Mouse (Mus musculus) forebrain, embryonic 11.5 days (tissue): Measurements from ENCODE around the gene Arid5b. TPM values are rescaled to one million over a fixed set of nuclear protein-coding genes. Genes with fewer than 3 reads are reported as not detected.

Experiments used
- ATAC-seq: fragments of 200-750 bp; cut with Nextera tagmentation; replicated peaks from 2 replicates; pipeline ENCODE4 v1.8.0; 2017; ENCODE audit warnings: moderate TSS enrichment; ENCODE audit not compliant: low FRiP score
- DNase-seq: peaks from one replicate; pipeline ENCODE4 v3.0.0-alpha.2; 2017; ENCODE audit warnings: low spot score
- H3K27ac ChIP-seq: fragments of 300-500 bp; sonication (generic); 2 replicates; pipeline ENCODE4 v1.5.1; 2014; ENCODE audit warnings: low read depth, low read length
- H3K27me3 ChIP-seq: fragments of 300-500 bp; sonication (generic); 2 replicates; pipeline ENCODE4 v1.6.1; 2014; ENCODE audit warnings: mild to moderate bottlenecking, low read length, mixed read lengths; ENCODE audit not compliant: control insufficient read depth, insufficient read depth
- H3K36me3 ChIP-seq: fragments of 300-500 bp; sonication (generic); 2 replicates; pipeline ENCODE4 v1.6.1; 2014; ENCODE audit warnings: mild to moderate bottlenecking, low read length, moderate library complexity, mixed read lengths; ENCODE audit not compliant: control insufficient read depth, insufficient read depth
- H3K4me1 ChIP-seq: fragments of 300-500 bp; sonication (generic); replicated peaks from 2 replicates; pipeline ENCODE4 v1.6.1; 2014; ENCODE audit warnings: low read length, mixed read lengths; ENCODE audit not compliant: control insufficient read depth, insufficient read depth
- H3K4me2 ChIP-seq: fragments of 300-500 bp; sonication (generic); 2 replicates; pipeline ENCODE4 v1.6.1; 2014; ENCODE audit warnings: low read depth, mild to moderate bottlenecking, low read length, moderate library complexity, mixed read lengths; ENCODE audit not compliant: severe bottlenecking
- H3K4me3 ChIP-seq: fragments of 300-500 bp; sonication (generic); 2 replicates; pipeline ENCODE4 v1.5.1; 2014; ENCODE audit warnings: low read depth, low read length
- H3K9ac ChIP-seq: fragments of 300-500 bp; sonication (generic); 2 replicates; pipeline ENCODE4 v1.6.1; 2014; ENCODE audit warnings: low read length
- H3K9me3 ChIP-seq: fragments of 300-500 bp; sonication (generic); 2 replicates; pipeline ENCODE4 v1.6.1; 2016; ENCODE audit warnings: low read length, mixed read lengths; ENCODE audit not compliant: control insufficient read depth
- WGBS: fragments of 180-500 bp; shearing (Covaris S2); extraction: QIAGEN DNeasy Blood & Tissue Kit; methylation state at CpG from one replicate; pipeline ENCODE4 v1.1.7; 2014; 5-methylcytosine and 5-hydroxymethylcytosine counted together
- polyA plus RNA-seq: library from polyadenylated mRNA; unstranded; fragments of >200 nt; fragmentation: Nextera tagmentation; extraction: Ambion mirVana; gene quantifications from 2 replicates; pipeline ENCODE4 v1.2.1, GENCODE M21; 2014

Arid5b gene
- polyA plus RNA-seq, 1 experiment from 2014 or later = 17.1 TPM

GRCm38 (mm10) chr10:68048641-68049305, 229.8 kb downstream of the Arid5b start:
- Histone ChIP-seq H3K9ac (no peak overlapping the region), H3K9me3 (no peaks in the 10 kb centered on the region), H3K4me3 (no peak overlapping the region), H3K36me3 (no peaks in the 10 kb centered on the region; the same call in 1 of the 2 replicates), H3K4me1 (no peaks in the 10 kb centered on the region), H3K4me2 (no peak overlapping the region), H3K27ac (no peak overlapping the region), H3K27me3 (no peaks in the 10 kb centered on the region)
- ATAC-seq = no peak
- no peak for DNase-seq
- WGBS = 88% methylated on average over 8 of the region's 8 CpGs

- no peak for DNase-seq
- 62% methylated on average over 8 of the region's 8 CpGs for WGBS
These were observed 233.7 kb downstream of the Arid5b start for GRCm38 (mm10) chr10:68044864-68045263.

GRCm38 (mm10) chr10:68043973-68044372, 234.6 kb downstream of the Arid5b start:
- no peak overlapping the region for H3K27ac ChIP-seq
- H3K36me3 ChIP-seq = peaks cover 4% of the 10 kb centered on the region; the same call in 1 of the 2 replicates
- H3K4me1 ChIP-seq = 0 out of 2 replicates have a peak, but pooled peaks cover 1% of the 10 kb centered on the region
- 32% methylated on average over 6 of the region's 6 CpGs for WGBS
- no peak for DNase-seq
- no peaks in the 10 kb centered on the region for H3K9me3 ChIP-seq
- no peaks in the 10 kb centered on the region for H3K27me3 ChIP-seq
- no peak overlapping the region for H3K4me3 ChIP-seq
- H3K4me2 ChIP-seq = no peak overlapping the region
- ATAC-seq = peak; percentile 63; the same call in 1 of the 2 replicates
- H3K9ac ChIP-seq = no peak overlapping the region

More at GRCm38 (mm10) chr10:68044864-68045263, 233.7 kb downstream of the Arid5b start:
- Histone ChIP-seq H3K9ac (no peak overlapping the region), H3K36me3 (peaks cover 4% of the 10 kb centered on the region; the same call in 1 of the 2 replicates), H3K27ac (no peak overlapping the region), H3K27me3 (no peaks in the 10 kb centered on the region), H3K9me3 (no peaks in the 10 kb centered on the region), H3K4me1 (0 out of 2 replicates have a peak, but pooled peaks cover 1% of the 10 kb centered on the region), H3K4me2 (no peak overlapping the region), H3K4me3 (no peak overlapping the region)
- ATAC-seq = no peak
